Mouse (Mus musculus): Measurements from ENCODE around the gene Babam2.
"Not testable (repeated sequence)": the region's sequence is repeated elsewhere in the genome, so short reads cannot be mapped to it uniquely, and the experiment has no call there.

The Babam2 gene

DNA sequence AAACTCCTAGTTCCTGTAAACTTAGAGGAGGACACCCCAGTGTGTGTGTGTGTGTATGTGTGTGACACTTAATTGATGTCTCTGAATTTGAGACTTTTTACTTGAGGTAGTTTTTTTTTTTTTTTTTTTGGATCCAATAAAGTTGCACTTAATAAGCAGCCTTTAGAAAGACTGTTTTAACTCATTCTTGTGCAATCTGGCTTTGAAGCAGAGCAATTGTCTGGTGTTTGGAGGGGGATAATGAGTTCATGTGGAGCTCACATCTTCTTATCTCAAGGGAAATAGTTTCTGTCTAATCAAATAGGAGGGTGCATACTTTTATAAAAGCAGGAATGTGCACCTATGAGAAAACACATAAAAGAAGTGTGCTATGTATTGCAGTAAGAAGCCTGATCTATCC, 142.5 kb downstream of the Babam2 start:
- DNase-seq: no peak

DNA sequence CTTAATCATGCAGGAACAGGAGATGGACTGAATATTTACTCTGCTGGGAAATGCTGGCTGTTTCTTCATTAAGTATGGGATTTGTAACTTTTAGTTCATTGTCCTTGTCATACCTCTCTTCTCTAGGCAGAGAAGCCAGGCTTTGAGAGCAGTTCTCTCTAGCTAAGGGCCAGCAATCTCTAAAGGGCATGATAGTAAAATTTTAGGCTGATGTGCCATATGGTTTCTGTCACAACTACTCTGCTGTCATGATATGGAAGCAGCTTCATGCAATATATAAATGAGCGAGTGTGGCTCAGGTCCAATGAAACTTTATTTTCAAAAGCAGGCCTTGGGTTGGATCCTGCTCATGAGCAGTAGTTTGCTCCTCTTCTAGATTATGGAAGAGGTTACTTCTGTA, 142.9 kb downstream of the Babam2 start:
- DNase-seq: no peak

DNA sequence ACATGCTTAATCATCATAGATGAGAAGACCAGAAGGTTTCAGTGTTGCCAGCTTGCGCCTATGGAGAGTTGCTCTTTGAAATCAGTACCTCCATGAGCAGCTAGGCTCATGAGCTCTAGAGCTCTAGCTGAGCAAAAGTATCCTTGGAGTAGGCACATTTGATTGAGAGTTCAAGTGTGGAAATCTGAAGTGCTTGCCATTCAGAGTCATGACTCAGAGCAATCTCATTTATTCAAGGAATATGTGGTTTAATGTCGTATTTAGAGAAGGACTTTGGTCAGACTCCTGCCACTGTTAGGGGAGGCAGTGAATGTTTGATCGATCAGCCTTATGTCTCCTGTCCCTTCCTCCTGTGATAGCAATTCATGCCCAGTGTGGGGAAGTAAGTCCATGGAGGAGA, 147.4 kb downstream of the Babam2 start:
- peak; percentile 11 for DNase-seq

DNA sequence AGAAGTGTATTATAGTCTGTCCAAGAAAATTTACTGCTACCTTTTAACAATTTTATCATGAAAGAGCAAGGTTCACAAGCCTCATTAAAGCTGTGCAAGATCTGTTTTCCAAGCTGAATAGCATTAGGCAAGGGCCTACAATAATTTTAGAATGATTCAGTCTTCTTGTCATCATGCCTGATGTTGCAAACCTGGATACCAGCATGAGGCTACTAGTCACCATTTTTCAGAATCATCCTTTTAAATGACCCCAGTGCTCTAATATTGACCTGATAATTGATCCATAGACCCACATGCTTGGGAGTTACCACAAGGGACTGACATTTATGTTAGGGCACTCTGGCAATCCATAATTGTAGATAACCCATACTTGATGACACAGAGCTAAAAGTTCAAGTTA, 149.5 kb downstream of the Babam2 start:
- no peak for DNase-seq

DNA sequence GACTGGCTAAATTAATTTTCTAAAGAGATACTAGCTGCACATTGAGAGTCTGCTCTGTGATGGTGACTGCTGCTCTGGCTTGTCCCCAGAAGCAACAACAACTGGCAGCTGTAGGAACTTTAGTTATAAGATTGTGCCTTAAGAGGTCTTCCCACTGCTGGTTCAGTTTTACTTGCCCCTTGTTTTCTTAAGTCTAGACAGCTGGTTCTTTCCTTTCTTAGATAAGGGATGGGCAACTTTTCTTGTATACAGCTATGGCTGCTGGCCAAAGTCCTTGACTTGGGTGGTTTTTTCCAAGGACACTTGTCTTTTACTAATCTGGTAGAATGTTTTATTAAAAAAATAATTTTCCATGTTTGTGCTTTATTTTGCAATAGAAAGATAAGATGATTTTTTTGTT, 151.5 kb downstream of the Babam2 start:
- DNase-seq: no peak

DNA sequence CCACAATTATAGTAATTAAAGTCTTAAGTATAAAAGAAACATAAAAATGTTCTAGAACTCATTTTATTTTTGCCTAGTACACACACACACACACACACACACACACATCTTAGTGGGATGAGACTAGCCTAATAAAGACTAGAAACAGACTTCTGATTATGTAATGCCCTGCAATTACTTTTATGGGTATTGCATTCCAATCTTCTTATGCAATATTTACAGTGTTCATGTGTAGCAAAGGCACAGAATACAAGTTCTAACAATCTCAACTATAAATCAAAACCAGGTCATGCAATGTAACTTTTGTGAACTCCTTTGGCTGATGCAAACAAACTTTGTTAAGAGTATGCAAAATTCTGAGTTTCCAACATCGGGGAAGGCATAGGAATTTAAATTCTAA, 155.3 kb downstream of the Babam2 start:
- DNase-seq: peak; percentile 5

DNA sequence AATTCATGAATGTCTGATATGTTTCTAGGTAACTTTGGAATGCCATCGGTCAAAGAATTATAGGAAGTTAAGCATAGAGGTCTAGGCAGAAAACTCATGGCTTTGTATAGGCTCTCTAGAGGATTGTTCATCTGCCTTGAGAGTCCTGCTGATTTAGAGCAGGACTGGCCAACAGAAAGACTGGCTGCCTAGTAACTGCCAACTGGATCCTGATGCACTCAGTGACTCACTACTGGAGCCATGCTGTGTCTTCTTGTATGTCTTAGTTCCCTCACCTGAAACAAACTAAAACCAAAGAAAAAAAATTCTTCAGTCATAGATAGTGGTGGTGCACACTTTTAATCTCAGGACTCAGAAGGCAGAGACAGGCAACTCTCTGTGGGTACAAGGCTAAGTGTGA, 156.3 kb downstream of the Babam2 start:
- no peak for DNase-seq

DNA sequence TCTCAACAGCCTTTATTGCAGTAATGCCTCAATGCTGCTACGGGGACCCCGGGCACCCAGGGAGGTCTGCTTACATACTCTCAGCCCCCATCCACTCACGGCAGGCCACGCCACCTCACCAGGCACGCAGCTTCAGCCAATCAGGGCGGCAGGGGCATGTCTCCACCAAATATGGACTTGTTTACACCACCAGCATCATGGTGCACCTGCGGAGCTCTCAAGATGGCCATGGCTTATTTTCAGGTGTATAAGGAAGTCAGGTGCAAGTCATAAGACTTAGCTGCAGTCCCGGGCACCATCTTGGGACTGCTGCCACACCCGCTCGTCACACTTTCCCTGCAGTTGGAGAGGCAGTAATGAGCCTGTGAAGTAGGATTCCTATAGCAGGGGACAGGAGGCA, 161.4 kb downstream of the Babam2 start:
- DNase-seq: not testable (repeated sequence)

DNA sequence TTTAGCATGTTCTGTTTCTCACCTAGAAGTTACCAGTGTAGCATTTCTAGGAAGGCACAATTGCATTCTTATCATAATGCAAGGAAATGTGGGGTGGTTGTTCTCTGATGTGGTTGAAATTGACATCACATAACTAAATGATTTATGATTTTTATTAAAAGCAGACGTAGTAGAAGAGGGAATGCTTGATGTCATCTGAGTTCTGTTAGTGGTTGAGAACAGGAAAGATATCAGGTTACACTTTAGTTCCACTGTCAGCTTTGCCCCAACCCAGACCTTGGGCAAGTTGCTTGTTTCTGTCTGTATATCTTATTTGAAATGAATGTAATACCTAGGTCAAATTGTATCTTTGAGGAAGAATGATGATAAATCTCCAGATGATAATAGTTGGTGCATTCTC, 162.9 kb downstream of the Babam2 start:
- no peak for DNase-seq

DNA sequence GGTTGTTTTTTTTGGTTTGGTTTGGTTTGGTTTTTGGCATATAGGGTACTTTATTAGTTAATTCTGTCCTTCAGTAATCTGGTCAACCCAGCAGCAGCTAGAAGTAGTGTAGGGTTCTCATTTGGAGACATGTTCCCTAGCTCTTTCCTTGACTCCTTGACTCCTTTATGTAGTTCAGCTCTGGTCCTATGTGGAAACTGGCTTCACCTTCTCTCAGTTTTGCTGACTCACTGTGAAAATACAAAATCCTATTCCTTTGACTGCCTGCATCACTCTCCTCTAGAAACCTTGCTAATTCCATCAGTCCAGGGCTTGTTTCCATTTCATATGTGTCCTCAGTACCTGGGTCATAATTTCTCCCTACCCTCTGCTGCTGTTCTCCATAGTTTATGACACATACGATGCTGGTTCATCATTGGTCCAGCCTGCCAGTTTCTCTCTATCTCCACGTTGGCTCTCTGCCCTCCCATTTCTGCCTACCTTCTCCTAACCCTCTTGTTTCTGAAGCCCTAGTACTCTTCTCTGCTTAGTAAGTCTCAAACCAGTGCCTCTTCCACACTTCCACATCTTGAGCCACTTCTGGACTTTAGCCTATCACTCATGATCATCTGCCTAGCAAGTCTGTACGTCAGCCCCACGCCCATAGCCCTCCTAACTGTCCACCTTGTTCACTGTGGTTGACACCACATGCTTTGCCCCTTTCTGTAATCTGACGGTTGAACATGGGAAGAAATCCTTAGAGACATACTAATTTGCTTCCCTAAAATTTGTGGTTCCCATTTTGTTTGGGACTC, 163.5 kb downstream of the Babam2 start:
- DNase-seq: no peak

DNA sequence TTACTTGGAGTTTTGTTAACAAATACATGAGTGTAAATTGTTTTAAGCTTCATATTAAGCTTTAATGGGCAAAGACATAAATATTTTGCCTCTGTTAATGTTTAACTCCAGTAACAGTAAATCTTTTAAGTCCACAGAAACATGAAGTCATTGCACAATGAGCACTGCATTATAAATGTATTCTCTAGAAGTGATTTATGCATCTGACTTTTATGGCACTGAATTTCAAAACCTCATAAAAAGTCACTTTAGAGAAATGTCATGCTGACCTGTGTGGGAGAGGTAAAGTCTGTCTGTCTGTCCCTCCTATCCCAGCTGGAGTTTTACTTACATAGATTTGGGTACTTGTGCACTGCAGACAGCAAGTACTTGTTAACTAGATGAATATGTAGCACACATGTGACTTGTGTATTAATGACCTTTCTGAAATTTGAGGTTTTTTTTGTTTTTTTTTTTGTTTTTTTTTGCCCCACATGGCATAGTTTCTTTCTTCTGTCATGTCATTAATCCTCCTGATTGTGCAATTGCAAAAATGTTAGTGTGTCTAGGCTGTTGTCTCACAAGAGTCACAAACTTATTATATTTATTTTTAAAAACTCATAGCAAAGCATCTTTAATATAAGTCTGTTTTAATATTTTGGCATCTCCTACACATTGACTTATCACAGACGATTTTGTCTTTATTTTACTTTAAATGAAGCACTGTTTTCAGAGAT, 165.4 kb downstream of the Babam2 start:
- DNase-seq: no peak

DNA sequence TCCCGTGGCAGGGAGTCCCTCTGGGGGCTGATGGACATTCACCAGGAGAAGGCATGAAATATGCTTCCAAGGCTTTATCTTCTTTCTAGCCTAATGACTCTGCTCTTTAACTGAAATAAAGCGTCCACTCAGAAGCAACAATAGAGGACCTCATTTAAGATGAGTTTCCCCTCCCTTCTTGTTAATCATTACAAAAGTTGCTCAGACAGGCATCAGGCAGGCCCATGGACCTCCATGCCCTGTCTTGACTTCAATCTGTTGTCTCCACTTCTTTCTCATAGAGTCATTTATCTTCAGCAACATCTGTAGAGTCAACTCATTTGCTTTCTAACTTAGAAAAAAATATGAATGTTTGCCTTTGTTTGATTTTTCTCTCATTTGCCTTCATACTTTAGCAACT, 166.6 kb downstream of the Babam2 start:
- no peak for DNase-seq

DNA sequence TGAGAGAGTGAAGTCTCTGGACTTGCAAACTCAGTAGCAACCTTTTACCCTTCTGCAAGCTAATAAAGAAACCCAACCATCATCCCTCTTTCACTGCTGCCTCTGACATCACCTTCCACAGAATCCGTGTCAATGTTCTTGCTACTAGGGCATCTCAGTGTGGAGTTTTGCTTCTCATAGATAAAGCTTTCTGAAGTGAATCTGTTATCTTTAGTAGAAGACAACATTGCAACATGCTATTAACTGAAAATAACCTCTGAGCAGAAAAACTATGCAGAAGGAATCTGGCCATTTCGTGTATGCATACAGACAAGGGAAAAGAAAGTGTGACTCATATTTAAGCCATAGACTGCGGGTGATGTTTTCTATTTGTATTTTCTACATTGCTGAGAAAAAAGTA, 168.6 kb downstream of the Babam2 start:
- no peak for DNase-seq

DNA sequence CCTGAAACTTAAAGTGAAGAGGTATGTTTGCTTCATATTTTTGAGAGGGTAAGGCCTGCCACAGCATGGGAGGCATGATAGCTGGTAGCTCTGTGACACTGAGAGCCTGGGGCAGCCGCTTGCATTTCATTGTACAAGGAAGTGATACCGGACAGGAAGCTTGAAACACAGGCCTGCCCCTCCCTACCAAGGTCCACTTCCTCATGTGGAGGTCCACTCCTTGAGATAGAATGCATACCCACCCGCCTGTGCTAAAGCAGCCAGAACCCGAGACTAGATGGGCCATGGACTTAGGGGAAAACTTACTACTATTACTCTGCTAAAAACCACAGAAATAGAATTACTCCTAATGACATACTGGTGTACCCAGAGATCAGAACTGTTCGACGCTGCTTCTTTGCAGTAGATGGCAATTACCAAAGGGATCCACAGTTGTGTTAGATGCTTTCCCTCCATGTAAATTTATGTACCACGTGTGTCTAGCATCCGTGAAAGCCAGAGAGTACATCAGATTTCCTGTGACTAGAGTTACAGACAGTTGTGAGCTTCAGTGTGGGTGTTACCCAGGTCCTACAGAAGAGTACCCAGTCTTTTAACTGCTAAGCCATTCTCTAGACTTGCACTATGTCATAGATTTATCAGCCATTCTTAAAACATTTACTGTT, 173.5 kb downstream of the Babam2 start:
- peak; percentile 79 for DNase-seq

DNA sequence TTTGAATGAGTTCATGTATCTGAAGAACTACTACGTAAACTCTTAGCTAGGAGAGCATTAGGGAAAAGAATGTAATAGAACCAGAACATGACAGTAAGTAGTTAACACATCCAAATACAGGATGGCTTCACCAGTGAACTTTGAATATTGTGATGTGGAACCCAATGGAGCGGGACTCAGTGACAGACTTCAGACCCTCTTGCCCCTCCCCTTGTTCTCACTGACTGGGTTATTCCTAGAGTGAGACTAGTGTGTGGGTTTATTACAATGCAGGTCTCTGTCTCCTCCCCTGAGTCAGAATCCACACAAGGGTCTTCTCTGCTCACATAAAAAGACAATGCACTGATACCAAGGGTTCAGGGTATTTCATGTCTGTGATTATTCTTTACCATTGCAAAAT, 175.8 kb downstream of the Babam2 start:
- no peak for DNase-seq

DNA sequence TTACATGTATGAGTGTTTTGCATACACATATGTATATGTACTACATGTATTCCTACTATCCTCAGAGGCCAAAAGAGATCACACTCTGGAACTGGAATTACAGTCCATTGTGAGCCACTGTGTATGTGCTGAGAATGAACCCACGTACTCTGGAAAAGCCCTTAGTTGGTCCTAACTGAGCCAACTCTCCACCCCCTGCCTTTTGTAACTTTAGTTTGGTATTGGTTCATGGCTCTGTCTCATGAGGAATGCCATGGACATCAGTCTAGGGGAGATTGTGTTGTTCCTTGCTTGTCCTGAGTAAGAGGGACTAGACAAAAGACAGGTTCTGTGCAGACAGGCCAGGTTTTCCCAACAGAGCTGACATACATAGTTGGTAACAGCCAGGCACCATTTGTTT, 177.1 kb downstream of the Babam2 start:
- no peak for DNase-seq

DNA sequence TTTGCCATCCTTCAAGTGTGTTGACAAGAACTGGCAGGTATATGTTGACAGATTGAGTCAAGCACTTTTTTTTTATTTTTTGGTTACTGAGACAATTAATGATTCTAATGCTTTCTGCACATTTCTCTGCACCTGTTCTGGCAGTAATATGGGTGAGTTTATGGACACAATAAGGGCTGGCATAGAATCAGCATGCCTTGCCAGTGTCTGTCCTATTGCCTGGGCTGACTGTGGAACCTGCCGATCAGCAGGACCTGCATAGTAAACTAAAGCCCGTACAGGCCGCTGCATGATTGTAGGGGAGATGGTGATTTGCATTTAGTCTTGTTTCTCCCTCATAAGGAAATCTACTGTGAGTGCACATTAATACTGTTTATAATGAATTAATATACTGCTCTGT, 178.0 kb downstream of the Babam2 start:
- DNase-seq: no peak

DNA sequence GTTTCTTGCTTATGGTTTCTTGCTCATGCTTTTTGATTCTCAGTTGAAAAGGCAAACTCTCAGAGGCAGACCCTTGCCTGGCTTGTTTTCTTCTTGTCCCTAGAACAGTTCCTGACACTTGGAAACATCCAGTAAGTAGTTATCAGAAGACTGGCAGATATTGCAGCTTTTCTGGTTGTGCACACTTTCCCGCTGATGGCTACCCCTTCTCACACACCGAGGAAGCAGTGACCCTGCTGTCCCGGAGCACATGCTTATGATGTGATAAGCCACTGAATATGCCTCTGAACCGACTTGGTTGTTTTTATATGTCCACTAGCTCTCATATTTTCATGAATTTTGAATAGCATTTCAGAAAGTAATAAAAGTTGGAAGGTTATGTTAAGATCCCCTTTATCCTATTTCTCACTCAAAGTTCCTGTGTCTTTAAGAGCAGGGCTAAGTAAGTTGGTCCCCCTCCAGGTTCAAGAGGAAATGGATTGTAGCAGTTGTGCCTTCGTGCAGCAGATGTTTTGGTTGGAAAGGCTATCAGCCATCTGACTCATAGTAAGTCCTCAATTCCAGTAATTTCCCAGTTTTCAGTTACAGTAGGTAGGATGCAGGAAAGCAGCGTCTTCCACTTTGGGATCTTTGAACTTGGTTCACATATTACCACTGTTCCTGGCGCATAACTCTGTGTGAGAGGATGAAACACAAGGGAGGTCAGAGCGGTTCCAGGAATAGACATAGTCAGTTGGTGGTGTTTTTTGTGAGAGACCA, 178.9 kb downstream of the Babam2 start:
- DNase-seq: peak; percentile 49

DNA sequence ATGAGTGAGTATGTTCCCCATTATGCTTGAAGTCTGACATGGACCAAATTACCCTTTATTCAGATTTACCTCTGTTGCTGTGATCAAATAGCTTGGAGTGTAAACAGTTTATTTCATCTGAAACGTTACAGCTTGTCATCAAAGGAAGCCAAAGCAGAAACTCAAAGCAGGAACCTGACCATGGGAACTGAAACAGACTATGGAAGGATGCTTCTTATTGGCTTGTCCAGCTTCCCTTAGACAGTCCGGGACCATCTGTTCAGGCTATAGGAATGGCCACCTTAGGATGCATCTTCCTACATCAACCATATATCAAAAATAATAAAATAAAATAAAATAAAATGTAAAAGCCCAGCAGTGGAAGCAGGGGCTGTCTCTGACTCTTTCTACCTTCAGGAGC, 183.0 kb downstream of the Babam2 start:
- DNase-seq: no peak

DNA sequence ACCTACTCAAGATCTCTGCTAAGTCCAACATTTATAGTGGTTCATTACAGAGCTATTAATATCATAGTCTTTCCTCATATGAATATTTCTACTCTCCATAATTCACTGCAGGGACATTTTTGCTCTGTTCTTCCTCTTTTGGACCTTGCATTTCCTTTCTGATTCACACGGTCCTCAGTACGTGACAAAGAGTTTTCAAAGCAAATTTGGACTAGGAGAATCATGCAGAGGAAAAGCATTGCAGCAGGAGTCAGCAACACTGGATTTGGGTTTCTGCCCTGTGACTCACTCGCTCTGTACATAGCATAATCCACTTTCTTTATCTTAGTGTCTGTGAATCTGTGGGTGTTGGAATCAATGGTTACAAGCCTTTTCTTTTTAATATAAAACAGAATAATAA, 184.8 kb downstream of the Babam2 start:
- DNase-seq: no peak

DNA sequence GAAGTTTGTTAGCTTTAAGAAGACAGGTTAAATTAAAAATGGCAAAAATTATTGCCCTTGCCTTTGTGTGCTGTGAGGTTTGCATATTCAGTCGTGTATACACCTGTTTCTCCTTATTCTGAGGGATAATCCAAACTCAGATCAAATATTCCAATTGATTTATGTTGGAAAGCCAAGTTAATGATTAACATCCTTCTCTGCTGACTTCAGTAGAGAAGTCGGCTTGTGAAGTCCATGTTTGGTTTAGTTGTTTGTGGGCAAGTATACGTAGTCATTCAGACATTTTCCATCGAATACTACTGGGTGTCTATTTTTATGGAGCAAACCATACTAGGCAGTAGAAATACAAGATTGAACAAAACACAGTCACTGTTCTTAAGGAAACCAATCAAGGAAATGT, 187.5 kb downstream of the Babam2 start:
- DNase-seq: no peak

DNA sequence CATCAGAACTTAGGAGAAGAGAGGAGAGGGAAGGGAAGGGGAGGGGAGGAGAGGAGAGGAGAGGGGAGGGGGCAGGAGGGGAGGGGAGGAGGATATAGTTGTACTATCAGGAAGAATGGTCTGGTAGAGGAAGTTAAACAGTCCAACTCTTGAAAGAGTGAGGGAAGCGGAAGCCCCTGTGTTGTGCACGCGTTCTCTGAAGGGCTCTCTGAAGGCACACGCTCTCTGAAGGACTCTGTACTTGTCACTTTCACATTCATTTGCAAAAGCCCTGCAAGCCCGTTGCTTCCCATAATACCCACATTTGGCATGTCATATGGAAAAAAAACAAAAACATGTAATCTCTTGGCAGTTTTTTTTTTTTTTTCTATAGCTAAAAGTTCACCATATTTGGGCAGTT, 190.1 kb downstream of the Babam2 start:
- peak; percentile 40 for DNase-seq

DNA sequence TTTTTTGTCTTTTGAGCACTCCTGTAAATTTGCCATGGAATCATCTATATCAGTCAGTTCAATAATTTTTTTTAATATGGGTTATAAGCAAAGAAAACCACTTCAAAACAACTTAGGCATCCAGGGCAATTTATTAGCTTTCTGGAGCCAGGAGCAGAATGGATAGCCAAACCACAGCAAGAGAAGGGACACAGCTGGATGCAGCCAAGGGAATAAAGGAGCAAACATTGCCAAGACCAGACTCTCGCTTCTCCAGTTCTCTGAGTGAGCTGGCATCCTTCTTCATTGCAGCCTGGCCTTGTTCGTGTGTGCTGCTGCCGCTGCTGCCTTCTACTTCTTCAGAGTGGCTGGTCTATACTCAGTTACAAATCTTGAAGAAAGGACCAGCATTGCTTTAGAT, 190.9 kb downstream of the Babam2 start:
- DNase-seq: peak; percentile 30

Data from lung, postnatal 36 days (tissue).